Mouse (Mus musculus) kidney, postnatal 0 days (tissue): ENCODE measurements around the gene Auh. TPM values are rescaled to one million over a fixed set of nuclear protein-coding genes. Genes with fewer than 3 reads are reported as not detected.
A peak's percentile ranks its signal among the peaks of the same experiment; 100 is the strongest.

Experiments used
- ATAC-seq: fragments of 200-750 bp; cut with Nextera tagmentation; replicated peaks from 2 replicates; pipeline ENCODE4 v1.8.0; 2017; ENCODE audit warnings: low read depth, moderate number of reproducible peaks, moderate TSS enrichment, moderate library complexity; ENCODE audit not compliant: low FRiP score
- DNase-seq: peaks from one replicate; pipeline ENCODE4 v3.0.0-alpha.2; 2016; ENCODE audit warnings: low spot score
- H3K27ac ChIP-seq: fragments of 300-500 bp; sonication (generic); 2 replicates; pipeline ENCODE4 v1.5.1; 2014; ENCODE audit warnings: mild to moderate bottlenecking
- H3K27me3 ChIP-seq: fragments of 300-500 bp; sonication (generic); 2 replicates; pipeline ENCODE4 v1.6.1; 2014; ENCODE audit warnings: low read length, mixed read lengths; ENCODE audit not compliant: insufficient read depth
- H3K36me3 ChIP-seq: fragments of 300-500 bp; sonication (generic); 2 replicates; pipeline ENCODE4 v1.6.1; 2014; ENCODE audit warnings: low read length, mixed read lengths; ENCODE audit not compliant: insufficient read depth
- H3K4me1 ChIP-seq: fragments of 300-500 bp; sonication (generic); replicated peaks from 2 replicates; pipeline ENCODE4 v1.6.1; 2014; ENCODE audit warnings: antibody characterized with exemption, low read length, mixed read lengths; ENCODE audit not compliant: insufficient read depth
- H3K4me2 ChIP-seq: fragments of 300-500 bp; sonication (generic); 2 replicates; pipeline ENCODE4 v1.6.1; 2014; ENCODE audit warnings: mild to moderate bottlenecking, low read length, moderate library complexity, mixed read lengths
- H3K4me3 ChIP-seq: fragments of 300-500 bp; sonication (generic); replicated peaks from 2 replicates; pipeline ENCODE4 v1.5.1; 2014; ENCODE audit warnings: low read depth, low read length
- H3K9ac ChIP-seq: fragments of 300-500 bp; sonication (generic); 2 replicates; pipeline ENCODE4 v1.6.1; 2014; ENCODE audit warnings: low read depth, low read length
- H3K9me3 ChIP-seq: fragments of 300-500 bp; sonication (generic); replicated peaks from 2 replicates; pipeline ENCODE4 v1.6.1; 2016; ENCODE audit warnings: low read length, inconsistent platforms, mixed read lengths
- CTCF ChIP-seq: IDR thresholded peaks from 2 replicates; pipeline ENCODE4 v1.5.1; 2016; ENCODE audit warnings: antibody characterized with exemption, low read depth, mild to moderate bottlenecking, moderate library complexity
- WGBS: fragments of 180-500 bp; shearing (Covaris S2); extraction: QIAGEN DNeasy Blood & Tissue Kit; methylation state at CpG from one replicate; pipeline ENCODE4 v1.1.7; 2014; 5-methylcytosine and 5-hydroxymethylcytosine counted together
- polyA plus RNA-seq: library from polyadenylated mRNA; unstranded; fragments of >200 nt; fragmentation: Nextera tagmentation; extraction: Ambion mirVana; gene quantifications from 2 replicates; pipeline ENCODE4 v1.2.1, GENCODE M21; 2015

Auh gene
- 79.5 and 81.3 TPM in 2 replicates for polyA plus RNA-seq

DNA sequence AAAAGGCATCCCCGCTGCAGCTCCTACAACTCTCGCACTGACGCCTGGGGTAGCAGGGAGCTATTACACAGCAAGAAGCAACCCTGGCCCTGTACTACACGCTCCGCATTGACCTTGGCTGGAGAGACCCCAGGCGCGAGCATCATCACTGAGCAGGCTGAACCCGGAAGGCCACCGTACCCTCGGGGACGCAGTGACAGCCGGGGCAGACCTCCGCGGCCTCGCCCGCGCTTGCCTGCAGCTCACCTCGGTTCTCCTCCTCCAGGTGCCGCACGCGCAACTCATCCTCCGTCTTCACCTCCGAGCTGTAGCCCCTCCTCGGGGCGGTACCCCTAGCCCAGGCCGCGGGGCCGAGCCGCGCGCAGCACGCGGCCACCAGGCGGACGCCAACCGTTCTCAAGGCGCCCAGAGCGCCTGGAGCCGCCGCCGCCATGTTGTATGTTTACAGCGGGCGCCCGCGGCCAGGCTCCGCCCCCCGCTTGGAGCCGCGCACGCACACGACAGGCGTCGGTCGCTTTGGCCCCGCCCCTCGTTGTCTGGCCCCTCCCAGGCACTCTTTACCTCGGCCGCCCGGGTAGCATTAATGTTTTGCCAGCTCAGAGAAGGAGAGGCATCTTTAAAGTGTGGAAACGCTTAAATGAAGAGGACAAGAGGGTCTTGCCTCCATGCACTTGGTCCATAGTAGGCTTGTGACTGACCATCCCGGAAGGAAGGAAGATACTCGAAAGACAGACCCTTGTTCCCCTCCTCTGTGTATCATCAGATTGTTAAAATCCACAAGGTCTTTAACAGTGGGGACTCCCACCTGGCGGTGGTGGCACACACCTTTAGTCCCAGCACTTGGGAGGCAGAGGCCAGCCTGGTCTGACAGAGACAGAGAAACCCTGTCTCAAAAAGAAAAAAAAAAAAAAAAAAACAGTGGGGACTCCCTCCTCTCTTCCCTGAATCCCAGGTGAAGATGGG, at the start of gene Auh:
Gene Auh, minus strand, starts transcription at position 473 of the 963 bp plus-strand sequence.
- Histone ChIP-seq H3K27ac (peak within 1 kb of the TSS; percentile 85), H3K4me2 (peak within 1 kb of the TSS; percentile 52), H3K27me3 (no peaks in the 10 kb centered on the region), H3K9ac (peak within 1 kb of the TSS; percentile 86), H3K4me1 (peaks cover 10% of the 10 kb centered on the region), H3K4me3 (peak within 1 kb of the TSS; percentile 85), H3K9me3 (no peaks in the 10 kb centered on the region), H3K36me3 (no peaks in the 10 kb centered on the region)
- TF ChIP-seq CTCF, result peak; percentile 45; the same call in 1 of the 2 replicates
- ATAC-seq (peak; percentile 96), DNase-seq (peak; percentile 96)
- under 1% methylated on average over 63 of the region's 63 CpGs for WGBS

DNA sequence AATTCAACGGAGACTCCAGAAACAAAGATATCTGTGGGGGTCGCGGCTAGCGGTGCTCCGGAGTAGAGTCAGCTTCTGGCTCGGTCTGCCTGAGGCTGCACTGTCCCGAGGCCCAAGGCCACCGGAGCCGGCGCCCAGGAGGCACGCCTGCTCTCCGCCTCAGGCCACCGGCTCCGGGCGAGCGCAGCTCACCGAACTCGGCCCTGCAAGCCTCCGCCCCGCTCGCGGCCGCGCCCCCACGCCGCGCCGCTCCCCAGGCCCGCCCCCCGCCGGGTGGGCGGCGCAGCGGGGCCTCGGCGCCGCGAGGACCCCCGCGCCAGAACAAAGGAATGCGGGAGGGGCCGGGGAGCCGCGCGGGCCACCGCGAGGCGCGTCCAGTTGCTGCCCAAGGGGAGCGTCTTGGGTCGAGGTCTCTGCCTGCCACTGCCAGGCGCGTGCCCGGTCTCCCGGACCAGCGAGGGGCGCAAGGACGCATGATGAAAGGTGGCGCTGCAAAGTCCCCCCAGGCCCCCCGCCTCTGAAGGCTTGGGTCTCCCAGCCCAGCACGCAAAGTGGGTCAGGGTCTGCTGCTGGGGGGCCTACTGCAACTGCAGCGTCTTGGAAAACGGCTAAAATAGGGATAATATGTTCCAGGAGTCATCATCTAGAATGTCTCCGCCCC, 49.0 kb upstream of the Auh start:
- Histone ChIP-seq H3K36me3 (no peaks in the 10 kb centered on the region), H3K27ac (peak overlapping the region; percentile 70), H3K27me3 (no peaks in the 10 kb centered on the region), H3K9ac (peak overlapping the region; percentile 66), H3K9me3 (no peaks in the 10 kb centered on the region), H3K4me1 (peaks cover 19% of the 10 kb centered on the region; the same call in 1 of the 2 replicates), H3K4me3 (peak overlapping the region; percentile 66), H3K4me2 (peak overlapping the region; percentile 90)
- TF ChIP-seq CTCF, result no peak
- ATAC-seq (no peak), DNase-seq (peak; percentile 51)
- 1% methylated on average over 51 of the region's 64 CpGs for WGBS

DNA sequence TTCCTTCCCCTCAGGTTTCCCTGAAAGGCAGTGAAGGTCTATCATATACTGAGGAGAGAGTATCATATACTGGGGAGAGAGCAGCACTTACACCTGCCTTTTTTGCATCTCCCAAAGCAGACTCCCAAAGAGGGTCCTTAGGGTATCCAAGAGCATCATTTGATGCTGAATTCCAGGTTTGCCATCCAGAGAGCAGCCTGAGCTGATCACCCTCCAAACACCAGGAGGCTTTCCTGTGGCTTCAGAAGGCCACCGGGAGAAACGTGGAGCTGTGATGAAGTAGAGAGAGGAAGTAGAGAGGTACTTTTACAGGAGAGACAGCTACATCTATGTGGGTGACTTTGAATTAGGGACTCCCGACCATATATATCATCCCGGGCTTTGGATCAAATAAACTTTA, 48.3 kb upstream of the Auh start:
- H3K36me3 ChIP-seq, result no peaks in the 10 kb centered on the region
- no peak for TF ChIP-seq CTCF
- WGBS, result 42% methylated on average over 4 of the region's 4 CpGs
- no peaks in the 10 kb centered on the region for H3K27me3 ChIP-seq
- DNase-seq, result no peak
- H3K27ac ChIP-seq, result no peak overlapping the region
- ATAC-seq, result no peak
- H3K9ac ChIP-seq, result peak overlapping the region; percentile 66
- H3K4me2 ChIP-seq, result peak overlapping the region; percentile 90
- H3K9me3 ChIP-seq, result no peaks in the 10 kb centered on the region
- peaks cover 19% of the 10 kb centered on the region; the same call in 1 of the 2 replicates for H3K4me1 ChIP-seq
- peak overlapping the region; percentile 66 for H3K4me3 ChIP-seq

- H3K4me1 ChIP-seq, result peaks cover 19% of the 10 kb centered on the region; the same call in 1 of the 2 replicates
- H3K27me3 ChIP-seq, result no peaks in the 10 kb centered on the region
- WGBS, result 85% methylated on average over 9 of the region's 9 CpGs
- DNase-seq (no peak), ATAC-seq (no peak)
- no peaks in the 10 kb centered on the region for H3K9me3 ChIP-seq
- H3K9ac ChIP-seq, result no peak overlapping the region
- no peak overlapping the region for H3K4me2 ChIP-seq
- H3K36me3 ChIP-seq, result no peaks in the 10 kb centered on the region
- no peak overlapping the region for H3K27ac ChIP-seq
- no peak overlapping the region for H3K4me3 ChIP-seq
- TF ChIP-seq CTCF, result no peak
Measured at GRCm38 (mm10) chr13:52977221-52977609, 47.7 kb upstream of the Auh start.

- Histone ChIP-seq H3K4me3 (no peak overlapping the region), H3K36me3 (no peaks in the 10 kb centered on the region), H3K27ac (no peak overlapping the region), H3K4me1 (peaks cover 19% of the 10 kb centered on the region; the same call in 1 of the 2 replicates), H3K9ac (no peak overlapping the region), H3K27me3 (no peaks in the 10 kb centered on the region), H3K9me3 (no peaks in the 10 kb centered on the region), H3K4me2 (peak overlapping the region; percentile 12; the same call in 1 of the 2 replicates)
- DNase-seq (peak; percentile 39), ATAC-seq (no peak)
- TF ChIP-seq CTCF, result no peak
- WGBS, result 37% methylated on average over 16 of the region's 16 CpGs
Measured at GRCm38 (mm10) chr13:52976510-52977220, 47.2 kb upstream of the Auh start.

DNA sequence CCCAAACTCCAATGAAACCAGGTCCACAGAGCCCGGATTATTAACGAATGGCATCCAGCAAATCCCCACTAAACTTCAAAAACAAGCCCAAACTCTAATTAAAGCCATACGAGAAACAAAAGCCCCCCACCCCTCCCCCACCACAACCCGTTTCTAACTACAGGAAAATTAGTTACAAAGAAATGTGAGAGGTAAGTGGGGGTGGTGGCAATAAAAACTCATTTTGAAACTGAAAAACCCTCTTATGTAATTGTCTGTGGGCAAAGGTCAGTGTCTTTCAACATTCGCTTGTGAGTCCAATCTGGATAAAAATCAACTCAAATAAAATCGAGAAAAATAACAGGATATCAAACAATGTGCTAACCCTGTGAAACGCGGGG, 46.6 kb upstream of the Auh start:
- WGBS, result 26% methylated on average over 8 of the region's 8 CpGs
- no peaks in the 10 kb centered on the region for H3K27me3 ChIP-seq
- H3K9ac ChIP-seq, result no peak overlapping the region
- H3K36me3 ChIP-seq, result no peaks in the 10 kb centered on the region
- TF ChIP-seq CTCF, result no peak
- no peak for DNase-seq
- ATAC-seq, result no peak
- H3K4me1 ChIP-seq, result peaks cover 19% of the 10 kb centered on the region; the same call in 1 of the 2 replicates
- no peak overlapping the region for H3K4me2 ChIP-seq
- H3K27ac ChIP-seq, result no peak overlapping the region
- no peak overlapping the region for H3K4me3 ChIP-seq
- no peaks in the 10 kb centered on the region for H3K9me3 ChIP-seq
